In genomic region chr14:122255562-122256260, GRCm38 (mm10) we compare ENCODE assay signal across 10 mouse cellular contexts.
DNase-seq lines count a peak whose midpoint lies in the region; ATAC-seq and TF ChIP-seq lines count a peak whose summit lies in the region.
"Had no signal": no experiment of that assay in that cellular context is flagged by ENCODE, and none has a peak within 500 bp of the region (broad histone marks: within the 10 kb centered on the region; RNA-seq: fewer than 3 reads in every experiment).

No protein-coding gene starts in this region.

- peak overlapping the region; percentile 24; the same call in 1 of the 2 replicates for H3K4me3 ChIP-seq in heart, embryonic 13.5 days
- H3K4me3 ChIP-seq in embryonic facial prominence, embryonic 11.5 days (ENCODE audit: low read depth, low read length) = peak overlapping the region; percentile 3; the same call in 1 of the 2 replicates
- no peak overlapping the region for H3K4me3 ChIP-seq in hindbrain, embryonic 15.5 days
- H3K4me3 ChIP-seq in lung, postnatal 0 days (ENCODE audit: low read depth, low read length) = no peak overlapping the region
- H3K4me3 ChIP-seq: lung, embryonic 15.5 days had no signal

- H3K4me2 ChIP-seq in heart, embryonic 13.5 days = peak overlapping the region; percentile 53
- H3K4me2 ChIP-seq in embryonic facial prominence, embryonic 11.5 days (ENCODE audit: low read depth, low read length) = no peak overlapping the region; the same call in 1 of the 2 replicates
- H3K4me2 ChIP-seq in hindbrain, embryonic 15.5 days = peak overlapping the region; percentile 37
- H3K4me2 ChIP-seq in lung, postnatal 0 days (replicated peaks; ENCODE audit: low read depth, low read length) = no peak overlapping the region
- H3K4me2 ChIP-seq: lung, embryonic 15.5 days had no signal

- WGBS in heart, embryonic 13.5 days = 9% methylated on average over 21 of the region's 21 CpGs
- WGBS in embryonic facial prominence, embryonic 11.5 days = 4% methylated on average over 21 of the region's 21 CpGs
- 7% methylated on average over 21 of the region's 21 CpGs for WGBS in hindbrain, embryonic 15.5 days
- WGBS in lung, postnatal 0 days = 6% methylated on average over 21 of the region's 21 CpGs

- TF ChIP-seq CTCF in lung, postnatal 0 days (IDR thresholded peaks at IDR 0.05) = no peak

- peaks cover 9% of the 10 kb centered on the region; the same call in 1 of the 2 replicates for H3K4me1 ChIP-seq in heart, embryonic 13.5 days
- H3K4me1 ChIP-seq in embryonic facial prominence, embryonic 11.5 days (ENCODE audit: control insufficient read depth, insufficient read depth, low read length) = no peaks in the 10 kb centered on the region
- peaks cover 11% of the 10 kb centered on the region; the same call in 1 of the 2 replicates for H3K4me1 ChIP-seq in hindbrain, embryonic 15.5 days (replicated peaks)
- H3K4me1 ChIP-seq in lung, postnatal 0 days (ENCODE audit: insufficient read depth, low read depth, low read length) = no peaks in the 10 kb centered on the region
- H3K4me1 ChIP-seq: lung, embryonic 15.5 days had no signal

- no peaks in the 10 kb centered on the region for H3K36me3 ChIP-seq in heart, embryonic 13.5 days
- no peaks in the 10 kb centered on the region for H3K36me3 ChIP-seq in embryonic facial prominence, embryonic 11.5 days (replicated peaks; ENCODE audit: control insufficient read depth, insufficient read depth, low read depth, low read length)
- no peaks in the 10 kb centered on the region for H3K36me3 ChIP-seq in hindbrain, embryonic 15.5 days
- H3K36me3 ChIP-seq in lung, postnatal 0 days (ENCODE audit: insufficient read depth, low read length) = no peaks in the 10 kb centered on the region
- H3K36me3 ChIP-seq: lung, embryonic 15.5 days had no signal

- H3K9me3 ChIP-seq in heart, embryonic 13.5 days = no peaks in the 10 kb centered on the region
- no peaks in the 10 kb centered on the region for H3K9me3 ChIP-seq in embryonic facial prominence, embryonic 11.5 days (replicated peaks; ENCODE audit: control insufficient read depth, low read length)
- no peaks in the 10 kb centered on the region for H3K9me3 ChIP-seq in hindbrain, embryonic 15.5 days
- no peaks in the 10 kb centered on the region for H3K9me3 ChIP-seq in lung, postnatal 0 days (ENCODE audit: low read length)
- H3K9me3 ChIP-seq: lung, embryonic 15.5 days had no signal

- ATAC-seq in heart, embryonic 13.5 days (ENCODE audit: extremely low read depth, insufficient number of reproducible peaks, low FRiP score, low TSS enrichment) = no peak
- 0 out of 2 replicates have a peak, but pooled peaks have one; percentile 34 for ATAC-seq in embryonic facial prominence, embryonic 11.5 days (replicated peaks; ENCODE audit: insufficient number of reproducible peaks, low FRiP score, low TSS enrichment, low read depth)
- ATAC-seq in hindbrain, embryonic 15.5 days (ENCODE audit: low FRiP score, low read depth) = peak; percentile 59; the same call in 1 of the 2 replicates
- no peak for ATAC-seq in lung, postnatal 0 days

- no peak for TF ChIP-seq EP300 in lung, postnatal 0 days (IDR thresholded peaks at IDR 0.05)

- no peak overlapping the region for H3K9ac ChIP-seq in heart, embryonic 13.5 days
- H3K9ac ChIP-seq in embryonic facial prominence, embryonic 11.5 days (replicated peaks; ENCODE audit: low read length) = no peak overlapping the region
- H3K9ac ChIP-seq in hindbrain, embryonic 15.5 days = no peak overlapping the region
- H3K9ac ChIP-seq in lung, postnatal 0 days (replicated peaks; ENCODE audit: low read depth) = no peak overlapping the region
- H3K9ac ChIP-seq: lung, embryonic 15.5 days had no signal

- no peak for DNase-seq in heart, adult 9 months (ENCODE audit: low spot score in 2 of 2)
- DNase-seq in embryonic facial prominence, embryonic 11.5 days (ENCODE audit: low spot score) = peak; percentile 29
- peak; percentile 40 for DNase-seq in neural tube, embryonic 10.5 days (ENCODE audit: extremely low spot score, low spot score)
- no peak for DNase-seq in natural killer cell, adult 2 months (ENCODE audit: low spot score in 2 of 2)
- no peak for DNase-seq in lung, postnatal 0 days (ENCODE audit: low spot score)
- no peak for DNase-seq in frontal cortex, postnatal 10 days (ENCODE audit: low spot score in 2 of 2)

- H3K27me3 ChIP-seq in heart, embryonic 13.5 days (replicated peaks) = peaks cover 65% of the 10 kb centered on the region
- peaks cover 17% of the 10 kb centered on the region for H3K27me3 ChIP-seq in embryonic facial prominence, embryonic 11.5 days (ENCODE audit: control insufficient read depth, insufficient read depth, low read length)
- H3K27me3 ChIP-seq in hindbrain, embryonic 15.5 days = peaks cover 33% of the 10 kb centered on the region
- peaks cover 14% of the 10 kb centered on the region for H3K27me3 ChIP-seq in lung, postnatal 0 days (replicated peaks; ENCODE audit: insufficient read depth, low read length)
- H3K27me3 ChIP-seq: CH12.LX had no signal

- H3K27ac ChIP-seq in heart, embryonic 13.5 days (replicated peaks) = no peak overlapping the region
- H3K27ac ChIP-seq in embryonic facial prominence, embryonic 11.5 days (replicated peaks; ENCODE audit: low read depth, low read length) = no peak overlapping the region
- no peak overlapping the region for H3K27ac ChIP-seq in hindbrain, embryonic 15.5 days (replicated peaks)
- H3K27ac ChIP-seq in lung, postnatal 0 days (ENCODE audit: low read length) = no peak overlapping the region
- H3K27ac ChIP-seq: lung, embryonic 15.5 days had no signal

Comparison
In these comparisons a context has a peak if more than half of its experiments do, and no peak if none do; other contexts are left out.
1. ATAC-seq: peak in embryonic facial prominence, embryonic 11.5 days (single experiment) and hindbrain, embryonic 15.5 days (single experiment); none in heart, embryonic 13.5 days (single experiment) and lung, postnatal 0 days (single experiment).
2. H3K4me2 ChIP-seq: peak in heart, embryonic 13.5 days (single experiment) and hindbrain, embryonic 15.5 days (single experiment); none in embryonic facial prominence, embryonic 11.5 days (single experiment) and lung, postnatal 0 days (single experiment).
3. H3K4me3 ChIP-seq: peak in heart, embryonic 13.5 days (single experiment) and embryonic facial prominence, embryonic 11.5 days (single experiment); none in hindbrain, embryonic 15.5 days (single experiment) and lung, postnatal 0 days (single experiment).
4. DNase-seq: peak in embryonic facial prominence, embryonic 11.5 days (single experiment) and neural tube, embryonic 10.5 days (single experiment); none in heart, adult 9 months (0 of 2), natural killer cell, adult 2 months (0 of 2), lung, postnatal 0 days (single experiment) and frontal cortex, postnatal 10 days (0 of 2).